Mouse (Mus musculus) gastrocnemius, postnatal 10 days (tissue): ENCODE data around the gene Rufy1. TPM values are rescaled to one million over a fixed set of nuclear protein-coding genes. Genes with fewer than 3 reads are reported as not detected.
"Not testable (repeated sequence)": the region's sequence is repeated elsewhere in the genome, so short reads cannot be mapped to it uniquely, and the experiment has no call there.

Source experiments
- DNase-seq: peaks from one replicate; pipeline ENCODE4 v3.0.0; 2021; ENCODE audit warnings: mixed read lengths
- long read RNA-seq, 2 experiments: library from polyadenylated mRNA; stranded (forward); transcript quantifications; one replicate each; pipeline ENCODE4 v2.0.0; 2021
- total RNA-seq, 2 experiments: library from RNA; stranded (reverse); gene quantifications; 2 replicates each; pipeline ENCODE4 v1.2.3; 2021

Rufy1 gene
- 10 to 100 TPM; 21.1 to 21.7 TPM for total RNA-seq
- long read RNA-seq, experiment 1, transcript Rufy1-201 (18 exons, 2,688 nt), result major isoform, 45 of 51 reads
- long read RNA-seq, experiment 1, partial matches to known transcripts, result 3 of 51 reads
- long read RNA-seq, experiment 1, other reads (novel, unspliced or antisense), result 3 of 51 reads
- long read RNA-seq, experiment 2, transcript Rufy1-201 (18 exons, 2,688 nt), result major isoform, 25 of 33 reads
- long read RNA-seq, experiment 2, partial matches to known transcripts, result 2 of 33 reads
- long read RNA-seq, experiment 2, other reads (novel, unspliced or antisense), result 6 of 33 reads

- DNase-seq, result peak; percentile 88
Observed at GRCm38 (mm10) chr11:50430277-50431133, at the start of gene Rufy1. Gene Rufy1 (minus strand): TSS chr11:50431125.

DNA sequence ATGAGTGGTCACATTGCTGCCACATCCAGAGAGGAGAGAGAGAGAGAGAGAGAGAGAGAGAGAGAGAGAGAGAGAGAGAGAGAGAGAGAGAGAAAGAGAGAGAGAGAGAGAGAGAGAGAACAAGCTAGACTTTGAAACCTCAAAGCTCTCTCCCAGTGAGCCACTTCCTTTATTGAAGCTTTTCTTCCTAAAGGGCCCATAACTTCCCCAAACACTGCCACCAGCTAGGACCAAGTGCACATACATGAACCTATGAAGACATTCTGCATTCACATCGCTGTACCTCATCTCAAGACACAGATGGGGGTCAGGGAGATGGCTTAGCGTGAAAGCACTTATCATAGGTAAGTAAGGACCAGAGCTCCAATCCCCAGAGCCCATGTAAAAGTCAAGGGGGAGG lies 47.1 kb upstream of the Rufy1 start:
- DNase-seq, result no peak

DNA sequence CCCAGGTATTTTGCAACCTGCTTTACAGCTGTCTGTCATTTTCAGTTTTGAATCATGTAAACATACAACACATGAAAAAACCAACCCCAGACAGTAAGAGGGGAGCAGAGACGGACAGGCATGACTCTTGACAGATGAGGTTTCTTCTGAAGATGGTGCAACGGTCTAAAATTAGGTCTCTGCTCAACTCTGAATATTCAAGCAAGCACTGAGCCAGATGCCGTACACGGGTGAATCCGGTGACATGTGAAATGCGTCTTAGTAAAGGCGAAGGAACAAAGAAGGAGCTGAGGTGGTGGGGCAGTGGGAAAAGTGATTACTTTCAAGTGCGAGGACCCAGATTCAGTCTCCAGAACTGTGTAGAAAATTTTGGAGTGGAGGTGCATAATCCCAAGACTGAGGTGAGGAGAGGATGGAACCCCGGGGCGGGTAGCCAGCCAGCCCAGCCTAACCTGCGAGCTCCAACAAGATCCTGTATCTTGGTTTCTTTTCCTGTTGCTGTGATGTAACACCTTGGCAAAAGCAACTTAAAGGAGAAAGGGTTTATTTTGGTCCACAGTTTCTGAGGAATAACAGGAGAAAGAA lies 46.7 kb upstream of the Rufy1 start:
- DNase-seq, result no peak

DNA sequence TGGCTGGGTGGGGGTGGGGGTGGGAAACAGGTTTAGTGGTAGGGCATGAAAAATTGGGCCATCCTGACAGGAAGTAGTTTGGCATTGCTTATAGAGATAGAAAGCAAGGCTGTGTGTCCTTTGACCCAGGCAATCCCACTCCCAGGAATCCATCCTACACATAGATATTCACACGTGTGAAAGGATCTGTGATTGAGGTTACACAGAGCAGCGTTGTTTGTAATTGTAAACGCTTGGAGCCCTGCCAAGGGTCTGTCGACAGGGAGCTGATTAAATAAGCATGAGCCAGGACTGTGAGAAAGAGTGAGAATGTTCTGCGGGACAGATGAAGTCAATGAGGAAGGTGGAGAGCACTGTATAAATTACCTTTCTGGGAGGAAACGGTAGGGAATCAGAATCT lies 46.0 kb upstream of the Rufy1 start:
- DNase-seq, result no peak

DNA sequence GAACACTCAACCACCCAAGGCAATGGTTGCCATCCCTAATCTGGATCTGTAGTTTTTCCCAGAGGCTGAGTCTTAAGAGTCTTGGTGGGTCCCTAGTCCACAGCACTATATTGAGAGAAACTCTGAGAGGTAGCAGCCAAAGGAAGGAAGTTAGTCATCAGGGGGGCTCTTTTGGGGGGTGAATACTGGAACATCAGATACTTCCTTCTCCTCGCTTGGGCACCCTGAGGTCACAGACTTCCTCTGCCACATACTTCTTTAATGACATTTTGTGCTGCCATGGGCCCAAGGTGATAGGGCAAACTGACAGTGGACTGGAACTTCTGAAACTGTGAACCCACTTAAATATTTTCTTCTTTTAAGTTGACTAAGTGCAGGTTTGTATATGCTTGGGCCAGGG lies 43.0 kb upstream of the Rufy1 start:
- DNase-seq, result no peak

GRCm38 (mm10) chr11:50472161-50472939 lies 41.4 kb upstream of the Rufy1 start:
- DNase-seq, result no peak

DNA sequence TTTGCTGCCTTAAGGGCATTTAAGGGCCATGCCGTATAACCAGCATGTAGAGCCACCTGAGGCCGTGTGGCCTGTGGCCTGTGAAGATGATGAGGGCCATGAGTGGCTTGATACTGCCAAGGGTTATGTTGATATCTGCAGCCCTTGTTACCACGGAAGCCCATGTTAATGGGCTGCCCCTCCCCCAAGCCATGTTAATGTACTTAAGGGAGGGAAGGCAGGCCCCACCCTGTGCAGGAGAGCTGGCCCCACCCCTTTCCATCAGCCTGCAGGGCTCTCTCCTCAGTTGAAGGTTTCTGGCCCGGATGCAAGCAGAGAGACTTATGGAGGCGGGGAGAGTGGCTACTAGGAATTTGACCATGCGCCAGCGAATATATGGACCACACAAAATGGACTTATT lies 30.6 kb upstream of the Rufy1 start:
- no peak for DNase-seq

DNA sequence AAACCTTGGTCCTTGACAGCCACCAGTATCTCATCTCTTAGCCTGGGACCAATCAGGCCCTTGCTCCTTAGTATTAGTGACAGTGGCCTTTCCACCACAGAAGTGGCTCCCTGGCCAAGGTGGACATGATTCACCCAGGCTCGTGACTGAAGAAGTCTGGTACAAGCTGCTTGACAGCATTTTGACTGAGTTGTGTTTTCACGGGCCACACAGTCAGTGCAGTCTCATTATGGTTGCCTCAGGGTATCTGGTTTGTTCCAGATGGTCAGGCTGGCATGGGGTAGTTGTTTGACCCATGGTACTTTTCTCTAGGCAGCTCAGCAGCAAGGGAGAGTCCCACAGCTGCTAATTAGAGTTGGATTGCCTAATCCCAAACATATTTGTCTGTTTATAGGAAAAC lies 28.3 kb upstream of the Rufy1 start:
- no peak for DNase-seq

GRCm38 (mm10) chr11:50457111-50457911 lies 26.4 kb upstream of the Rufy1 start:
- DNase-seq, result no peak

DNA sequence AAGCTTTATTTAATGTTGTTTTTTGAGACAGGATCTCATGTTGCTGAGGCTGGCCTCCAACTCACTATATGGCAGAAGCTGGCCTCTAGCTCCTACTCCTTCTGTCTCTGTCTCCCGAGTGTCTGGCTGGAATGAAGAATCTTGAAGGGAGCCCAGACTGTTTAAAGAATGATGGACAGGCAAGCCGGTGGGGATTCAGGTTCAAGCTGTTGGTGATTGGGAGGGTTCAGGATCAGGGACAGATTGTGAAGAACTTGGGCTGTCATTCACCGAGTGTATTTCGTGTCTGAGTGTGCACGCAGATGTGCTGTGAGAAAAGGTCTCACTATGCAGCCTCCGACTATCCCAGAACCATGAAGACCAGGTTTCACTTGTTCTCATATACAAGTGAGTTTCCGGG lies 25.5 kb upstream of the Rufy1 start:
- DNase-seq, result no peak

DNA sequence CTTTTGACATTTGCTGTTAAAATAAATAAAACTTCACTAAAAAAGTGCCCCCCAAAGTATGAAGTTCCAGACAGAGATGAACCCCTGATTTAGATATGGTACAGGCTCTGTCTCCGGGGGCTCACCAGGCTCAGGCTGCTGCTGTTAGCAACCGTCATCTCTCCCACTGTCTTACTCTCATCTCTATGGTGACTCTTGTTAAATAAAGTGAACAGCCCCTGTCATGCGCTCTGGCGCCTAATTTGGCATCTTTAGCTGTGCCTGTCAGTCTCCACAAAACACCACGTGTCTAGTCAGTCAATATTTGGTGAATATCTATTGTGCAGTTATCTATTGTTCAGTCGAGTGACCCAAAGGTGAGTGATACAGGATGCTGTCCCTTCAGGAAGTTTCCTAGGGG lies 24.0 kb upstream of the Rufy1 start:
- DNase-seq, result no peak

- DNase-seq, result no peak
Observed at GRCm38 (mm10) chr11:50450236-50450635, 19.3 kb upstream of the Rufy1 start.

- DNase-seq, result not testable (repeated sequence)
Observed at GRCm38 (mm10) chr11:50448163-50448562, 17.2 kb upstream of the Rufy1 start.

DNA sequence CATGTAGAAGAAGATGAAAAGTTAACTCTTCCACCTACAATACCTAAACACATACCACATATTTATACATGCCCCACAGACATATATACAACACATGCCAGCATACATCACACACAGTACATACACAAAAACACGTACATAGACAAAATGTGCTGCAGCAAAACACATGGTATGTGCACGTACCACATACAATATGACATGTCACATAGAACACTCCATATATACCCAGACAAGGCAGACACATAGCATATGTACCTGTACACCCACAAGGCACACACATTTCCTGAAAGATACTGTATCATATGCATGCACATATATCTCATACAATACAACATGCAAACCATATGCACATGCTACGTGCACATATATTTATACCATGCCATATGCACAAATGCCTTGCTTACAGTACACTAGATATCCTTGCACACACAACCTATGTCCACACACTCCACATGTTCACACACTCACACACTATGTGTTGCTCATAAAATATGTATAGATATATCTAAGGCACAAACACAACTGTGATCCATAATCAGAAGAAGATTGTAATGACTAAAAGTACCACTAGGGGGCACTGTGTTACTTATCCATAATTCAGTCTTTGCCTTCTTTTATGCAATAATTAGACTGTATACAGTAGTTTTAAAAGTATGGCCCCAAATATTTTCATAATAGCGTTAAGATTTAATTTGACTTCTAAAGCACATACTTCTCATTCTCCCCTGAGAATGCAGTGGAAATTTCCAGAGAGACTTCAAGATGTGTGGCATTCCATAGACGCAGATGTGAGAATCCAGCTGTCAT lies 12.5 kb upstream of the Rufy1 start:
- DNase-seq, result no peak

DNA sequence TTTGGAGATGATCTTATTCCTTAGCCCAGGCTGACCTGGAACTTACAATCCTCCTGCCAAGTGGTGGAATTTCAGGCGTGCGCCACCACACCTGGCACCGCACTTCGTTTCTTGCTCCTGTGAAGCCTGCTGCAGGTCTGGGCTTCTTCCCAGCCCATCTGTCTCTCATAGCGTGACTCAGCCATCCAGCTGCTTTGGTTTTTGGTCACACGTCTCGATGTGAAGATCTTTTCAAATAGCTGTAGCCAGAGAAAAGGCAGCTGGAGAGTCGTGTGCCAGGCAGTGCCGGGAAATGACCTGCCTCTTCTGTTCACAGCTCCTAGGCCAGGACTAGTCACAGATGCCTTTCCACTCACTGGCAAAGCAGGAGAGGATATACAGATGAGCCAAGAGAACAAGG lies 10.7 kb upstream of the Rufy1 start:
- peak; percentile 25 for DNase-seq

- no peak for DNase-seq
Observed at GRCm38 (mm10) chr11:50440691-50441090, 9.8 kb upstream of the Rufy1 start.

- no peak for DNase-seq
Observed at GRCm38 (mm10) chr11:50439857-50440256, 8.9 kb upstream of the Rufy1 start.

DNA sequence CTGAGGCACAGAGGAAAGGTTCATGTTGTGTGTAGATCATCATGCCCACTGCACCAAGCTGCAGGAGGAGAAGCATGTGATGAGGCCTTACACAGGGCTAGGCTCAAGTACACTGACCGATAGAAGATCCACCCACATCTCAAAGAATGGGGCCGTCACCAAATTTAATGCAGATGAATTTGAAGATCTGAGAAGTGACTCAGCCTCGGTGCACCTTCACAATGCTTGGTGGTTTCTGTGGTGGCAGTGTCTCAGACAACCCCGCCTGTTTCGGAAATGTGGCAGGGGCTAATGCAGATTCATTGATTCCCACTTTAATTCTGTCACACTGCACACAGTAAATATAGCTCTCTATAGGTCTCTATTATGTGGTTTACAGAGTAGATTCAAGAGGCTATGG lies 2.0 kb upstream of the Rufy1 start:
- no peak for DNase-seq

- no peak for DNase-seq
Observed at GRCm38 (mm10) chr11:50432069-50432440, 1.1 kb upstream of the Rufy1 start.

GRCm38 (mm10) chr11:50431134-50432068 lies 476 bp upstream of the Rufy1 start:
- DNase-seq, result no peak
